9 mouse cellular contexts compared by ENCODE assay signal in the genomic region with DNA sequence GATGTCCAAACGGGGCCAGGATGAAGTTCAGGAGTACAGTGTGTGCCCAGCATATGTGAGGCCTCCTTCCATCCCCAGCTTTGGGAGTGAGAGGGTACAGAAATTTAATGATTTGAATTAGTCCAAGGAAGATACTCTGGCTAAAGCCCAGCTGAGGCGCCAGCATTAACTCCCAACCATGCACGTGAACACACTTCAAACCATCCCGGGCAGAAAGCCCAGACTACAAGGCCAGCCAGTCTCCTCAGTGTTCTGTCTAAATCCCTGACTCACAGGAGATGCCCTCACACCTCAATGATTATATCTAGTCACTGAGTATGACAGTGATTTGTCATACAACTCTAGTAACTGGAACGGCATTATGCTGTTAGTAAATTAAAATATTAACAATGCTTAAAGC. TPM values are rescaled to one million over a fixed set of nuclear protein-coding genes. Genes with fewer than 3 reads are reported as not detected.
DNase-seq lines count a peak whose midpoint lies in the region; ATAC-seq and TF ChIP-seq lines count a peak whose summit lies in the region.
"Had no signal": no experiment of that assay in that cellular context is flagged by ENCODE, and none has a peak within 500 bp of the region (broad histone marks: within the 10 kb centered on the region; RNA-seq: fewer than 3 reads in every experiment).

No protein-coding gene starts in this region.

- no peak for TF ChIP-seq EP300 in heart, postnatal 0 days (IDR thresholded peaks at IDR 0.05; ENCODE audit: low read depth)

- no peak for ATAC-seq in kidney, embryonic 15.5 days (replicated peaks; ENCODE audit: low FRiP score)
- ATAC-seq in heart, postnatal 0 days (ENCODE audit: insufficient read depth, low read depth) = peak; percentile 67

- no peaks in the 10 kb centered on the region; the same call in 1 of the 2 replicates for H3K9me3 ChIP-seq in kidney, embryonic 15.5 days (replicated peaks)
- H3K9me3 ChIP-seq in heart, postnatal 0 days (replicated peaks; ENCODE audit: control insufficient read depth, low read length) = 0 out of 2 replicates have a peak, but pooled peaks cover 6% of the 10 kb centered on the region

- no peak for TF ChIP-seq CTCF in heart, postnatal 0 days (IDR thresholded peaks at IDR 0.05; ENCODE audit: low read depth)

- no peak overlapping the region for H3K9ac ChIP-seq in kidney, embryonic 15.5 days
- H3K9ac ChIP-seq in heart, postnatal 0 days (replicated peaks; ENCODE audit: low read depth, low read length) = no peak overlapping the region

- peaks cover 6% of the 10 kb centered on the region; the same call in 1 of the 2 replicates for H3K36me3 ChIP-seq in kidney, embryonic 15.5 days
- peaks cover 5% of the 10 kb centered on the region; the same call in 1 of the 2 replicates for H3K36me3 ChIP-seq in heart, postnatal 0 days (replicated peaks; ENCODE audit: control insufficient read depth, insufficient read depth, low read length)

- peaks cover 4% of the 10 kb centered on the region; the same call in 1 of the 2 replicates for H3K4me1 ChIP-seq in kidney, embryonic 15.5 days
- H3K4me1 ChIP-seq in heart, postnatal 0 days (ENCODE audit: control insufficient read depth, insufficient read depth) = peaks cover 5% of the 10 kb centered on the region; the same call in 1 of the 2 replicates

- no peaks in the 10 kb centered on the region for H3K27me3 ChIP-seq in kidney, embryonic 15.5 days
- no peaks in the 10 kb centered on the region for H3K27me3 ChIP-seq in heart, postnatal 0 days (ENCODE audit: control insufficient read depth, insufficient read depth, low read length)

- no peak overlapping the region for H3K4me3 ChIP-seq in kidney, embryonic 15.5 days (replicated peaks)
- no peak overlapping the region for H3K4me3 ChIP-seq in heart, postnatal 0 days (ENCODE audit: low read depth, low read length)

- no peak overlapping the region for H3K27ac ChIP-seq in kidney, embryonic 15.5 days
- peak overlapping the region; percentile 27; the same call in 1 of the 2 replicates for H3K27ac ChIP-seq in heart, postnatal 0 days (ENCODE audit: low read depth)

- DNase-seq in kidney, adult 11 months = peak; percentile 44
- peak; percentile 73 for DNase-seq in MN1 (ENCODE audit: low spot score)
- peak; percentile 78 to 82 for DNase-seq in adrenal gland, postnatal 36 days
- peak; percentile 63 for DNase-seq in heart, postnatal 0 days (ENCODE audit: low spot score)
- DNase-seq in T-cell, adult 2 months (ENCODE audit: low spot score) = no peak
- no peak for DNase-seq in urinary bladder, postnatal 25 days (ENCODE audit: low spot score)
- DNase-seq in thymus, adult 18-20 months = no peak

- WGBS in kidney, embryonic 15.5 days = 89% methylated on average over 5 of the region's 5 CpGs
- 41% methylated on average over 5 of the region's 5 CpGs for WGBS in heart, postnatal 0 days

- no peak overlapping the region for H3K4me2 ChIP-seq in kidney, embryonic 15.5 days
- H3K4me2 ChIP-seq in heart, postnatal 0 days (ENCODE audit: low read depth, low read length) = no peak overlapping the region

RNA-seq across cellular contexts. Expression of gene Ube2d2b, which starts 17.4 kb away (rescaled TPM):
- polyA plus RNA-seq in kidney, embryonic 15.5 days (2015; fragmentation: Nextera tagmentation; extraction: Ambion mirVana) = 0.30 and 0.35 TPM in 2 replicates
- total RNA-seq in adrenal gland, postnatal 36 days (2021) = not detected
- not detected in 2 replicates for total RNA-seq in heart, postnatal 0 days (2014; rRNA removed; ENCODE audit: low replicate concordance)
- not detected in 2 replicates for polyA plus RNA-seq in heart, postnatal 0 days (2015; fragmentation: Nextera tagmentation; extraction: Ambion mirVana)
- total RNA-seq: layer of hippocampus, postnatal 25 days had no signal

RNA-seq across cellular contexts. Expression of gene Evi5, which starts 27.6 kb away (rescaled TPM):
- 76.3 and 78.1 TPM in 2 replicates for polyA plus RNA-seq in kidney, embryonic 15.5 days (2015; fragmentation: Nextera tagmentation; extraction: Ambion mirVana)
- 10 to 100 TPM; 56.3 to 59.7 TPM for total RNA-seq in adrenal gland, postnatal 36 days (2021)
- total RNA-seq in heart, postnatal 0 days (2014; rRNA removed; ENCODE audit: low replicate concordance) = 55.9 and 66.6 TPM in 2 replicates
- 35.8 and 38.4 TPM in 2 replicates for polyA plus RNA-seq in heart, postnatal 0 days (2015; fragmentation: Nextera tagmentation; extraction: Ambion mirVana)

RNA-seq across cellular contexts. Expression of gene Rpl5, which starts 53.0 kb away (rescaled TPM):
- polyA plus RNA-seq in kidney, embryonic 15.5 days (2015; fragmentation: Nextera tagmentation; extraction: Ambion mirVana) = 84.9 and 85.4 TPM in 2 replicates
- 10 to 100 TPM; 57.8 to 72.1 TPM for total RNA-seq in adrenal gland, postnatal 36 days (2021)
- total RNA-seq in heart, postnatal 0 days (2014; rRNA removed; ENCODE audit: low replicate concordance) = 201 and 233 TPM in 2 replicates
- polyA plus RNA-seq in heart, postnatal 0 days (2015; fragmentation: Nextera tagmentation; extraction: Ambion mirVana) = 22.1 and 26.8 TPM in 2 replicates

Comparison
In these comparisons a context has a peak if more than half of its experiments do, and no peak if none do; other contexts are left out.
1. DNase-seq: peak in kidney, adult 11 months (single experiment), MN1 (single experiment), adrenal gland, postnatal 36 days (2 of 2) and heart, postnatal 0 days (single experiment); none in T-cell, adult 2 months (single experiment), urinary bladder, postnatal 25 days (single experiment) and thymus, adult 18-20 months (0 of 2).